Mouse (Mus musculus) Muller cell, postnatal 12 days (primary cell): ENCODE measurements around the gene Des.

Experiments
- DNase-seq: peaks from one replicate; pipeline ENCODE4 v3.0.0-alpha.2; 2015; ENCODE audit errors: inconsistent ontology term

Des gene

DNA sequence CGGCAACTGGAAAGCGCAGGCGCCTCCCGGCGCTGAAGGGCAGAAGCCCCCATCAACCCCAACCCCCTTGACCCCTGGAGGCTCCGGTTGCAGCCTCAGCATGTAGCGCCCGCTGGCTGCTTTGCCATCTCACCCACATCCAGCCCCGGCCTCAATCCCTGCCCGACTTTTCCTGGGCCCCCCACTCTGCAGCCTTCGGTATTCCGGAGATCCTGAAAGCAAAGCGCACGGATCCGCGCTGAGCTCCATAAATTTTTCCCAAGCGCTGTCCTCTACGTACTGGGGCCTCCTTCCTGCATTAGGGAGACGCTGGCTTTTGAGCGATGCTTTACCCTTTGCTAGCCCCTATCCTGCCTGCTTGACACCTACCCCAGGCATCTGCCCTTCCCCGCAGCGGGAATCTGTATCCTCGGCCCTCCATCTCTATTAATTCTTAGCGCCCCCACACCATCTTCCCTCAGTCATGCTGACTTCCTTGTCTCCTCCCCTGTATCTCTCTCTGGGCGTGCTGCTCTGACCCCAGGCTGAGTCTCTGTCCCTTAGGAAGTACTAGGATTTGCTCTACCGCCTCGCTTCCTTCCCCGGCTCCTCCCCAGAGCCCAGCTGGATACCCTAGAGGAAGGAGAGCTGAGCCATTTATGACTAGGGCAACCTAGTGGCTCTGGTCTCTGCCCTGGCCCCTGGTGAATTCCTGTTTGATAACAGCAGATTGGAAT lies 22.4 kb downstream of the Des start:
- DNase-seq, result peak; percentile 56

DNA sequence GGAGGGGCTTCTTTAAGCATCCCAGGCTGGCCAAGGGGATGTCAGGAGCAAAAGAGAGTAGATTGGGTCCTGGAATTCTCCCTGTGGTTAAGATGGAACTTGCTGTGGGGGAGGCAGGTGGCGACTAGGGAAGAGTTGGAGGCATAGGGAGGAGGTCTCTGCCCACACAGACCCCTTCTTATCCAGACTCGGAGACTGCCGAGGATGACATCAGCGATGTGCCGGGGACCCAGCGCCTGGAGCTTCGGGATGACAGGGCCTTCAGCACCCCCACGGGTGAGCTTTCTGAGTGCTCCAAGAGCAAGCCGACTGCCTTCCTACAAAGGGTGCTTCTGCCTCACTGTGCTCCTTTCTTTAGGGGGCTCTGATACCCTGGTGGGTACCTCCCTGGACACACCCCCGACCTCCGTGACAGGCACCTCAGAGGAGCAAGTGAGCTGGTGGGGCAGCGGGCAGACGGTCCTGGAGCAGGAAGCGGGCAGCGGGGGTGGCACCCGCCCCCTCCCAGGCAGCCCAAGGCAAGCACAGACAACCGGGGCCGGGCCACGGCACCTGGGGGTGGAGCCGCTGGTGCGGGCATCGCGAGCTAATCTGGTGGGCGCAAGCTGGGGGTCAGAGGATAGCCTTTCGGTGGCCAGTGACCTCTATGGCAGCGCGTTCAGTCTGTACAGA lies 24.5 kb downstream of the Des start:
- no peak for DNase-seq

DNA sequence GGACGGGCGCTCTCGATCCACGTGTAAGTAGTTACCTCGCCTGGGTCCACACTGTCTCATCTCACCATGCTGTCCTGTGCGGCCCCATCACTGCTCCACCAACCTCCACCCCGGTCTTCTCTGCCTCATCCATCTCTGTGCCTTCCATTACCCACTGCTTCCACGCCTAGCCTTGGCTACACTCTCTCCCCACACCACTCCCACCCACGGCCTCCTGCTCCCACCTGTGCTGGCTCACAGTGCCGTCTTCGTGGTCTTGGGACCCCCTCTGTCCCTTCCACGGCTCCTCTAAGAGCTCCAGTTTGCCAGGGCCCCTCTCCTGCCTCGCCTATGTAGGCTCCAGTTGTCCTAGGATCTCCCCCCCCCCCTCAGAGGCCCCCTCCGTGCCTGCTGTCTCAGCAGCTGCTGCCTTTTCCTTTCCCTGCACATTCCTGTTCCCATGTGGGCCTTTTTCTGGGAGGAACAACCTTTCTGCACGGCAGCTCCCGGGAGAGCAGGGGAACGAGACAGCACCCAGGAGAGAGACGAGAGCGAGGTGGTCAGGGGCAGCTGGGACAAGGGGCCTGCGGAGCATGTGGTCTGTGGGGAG lies 25.1 kb downstream of the Des start:
- DNase-seq, result no peak

DNA sequence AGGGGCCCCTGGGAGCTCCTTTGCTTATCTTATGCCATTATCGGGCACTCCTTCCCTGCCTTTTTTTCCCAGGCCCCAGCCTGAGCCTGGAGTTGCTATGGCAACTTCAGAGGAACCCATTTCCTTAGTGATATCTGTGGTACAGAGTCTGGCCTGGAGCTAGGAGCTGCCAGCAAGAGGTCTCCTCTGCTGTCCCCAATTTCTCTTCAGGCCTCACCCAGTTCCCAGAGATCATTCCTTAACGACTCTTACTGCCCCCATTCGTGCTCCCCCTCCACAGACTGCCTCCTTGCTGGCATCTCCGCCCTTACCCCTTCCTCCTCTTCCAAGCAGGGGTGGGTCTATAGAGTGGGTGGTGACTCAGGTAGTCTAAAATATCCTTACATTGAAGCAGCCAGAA lies 26.0 kb downstream of the Des start:
- DNase-seq, result no peak

DNA sequence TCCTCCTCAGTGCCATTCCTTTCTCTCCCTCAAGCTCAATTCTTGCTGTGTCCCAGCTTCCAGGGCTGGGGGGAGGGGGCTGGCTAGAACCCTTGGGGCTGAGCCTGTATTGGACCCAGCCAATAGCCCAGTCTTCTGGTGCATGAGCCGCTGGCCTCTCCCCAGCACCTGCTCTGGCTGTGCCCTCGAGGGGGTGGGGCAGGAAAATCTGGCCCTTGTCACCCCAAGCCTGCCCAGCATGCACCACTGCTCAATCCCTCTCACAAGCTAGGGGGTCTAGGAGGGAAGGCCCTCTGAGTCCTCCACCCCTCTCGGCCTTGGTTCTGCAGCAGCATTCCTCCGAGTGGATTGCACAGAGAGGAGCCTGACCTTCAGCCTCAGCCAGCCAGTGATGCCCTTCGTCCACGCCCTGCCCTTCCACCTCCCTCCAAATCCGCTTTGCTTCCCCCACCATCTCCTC lies 27.4 kb downstream of the Des start:
- DNase-seq, result no peak

DNA sequence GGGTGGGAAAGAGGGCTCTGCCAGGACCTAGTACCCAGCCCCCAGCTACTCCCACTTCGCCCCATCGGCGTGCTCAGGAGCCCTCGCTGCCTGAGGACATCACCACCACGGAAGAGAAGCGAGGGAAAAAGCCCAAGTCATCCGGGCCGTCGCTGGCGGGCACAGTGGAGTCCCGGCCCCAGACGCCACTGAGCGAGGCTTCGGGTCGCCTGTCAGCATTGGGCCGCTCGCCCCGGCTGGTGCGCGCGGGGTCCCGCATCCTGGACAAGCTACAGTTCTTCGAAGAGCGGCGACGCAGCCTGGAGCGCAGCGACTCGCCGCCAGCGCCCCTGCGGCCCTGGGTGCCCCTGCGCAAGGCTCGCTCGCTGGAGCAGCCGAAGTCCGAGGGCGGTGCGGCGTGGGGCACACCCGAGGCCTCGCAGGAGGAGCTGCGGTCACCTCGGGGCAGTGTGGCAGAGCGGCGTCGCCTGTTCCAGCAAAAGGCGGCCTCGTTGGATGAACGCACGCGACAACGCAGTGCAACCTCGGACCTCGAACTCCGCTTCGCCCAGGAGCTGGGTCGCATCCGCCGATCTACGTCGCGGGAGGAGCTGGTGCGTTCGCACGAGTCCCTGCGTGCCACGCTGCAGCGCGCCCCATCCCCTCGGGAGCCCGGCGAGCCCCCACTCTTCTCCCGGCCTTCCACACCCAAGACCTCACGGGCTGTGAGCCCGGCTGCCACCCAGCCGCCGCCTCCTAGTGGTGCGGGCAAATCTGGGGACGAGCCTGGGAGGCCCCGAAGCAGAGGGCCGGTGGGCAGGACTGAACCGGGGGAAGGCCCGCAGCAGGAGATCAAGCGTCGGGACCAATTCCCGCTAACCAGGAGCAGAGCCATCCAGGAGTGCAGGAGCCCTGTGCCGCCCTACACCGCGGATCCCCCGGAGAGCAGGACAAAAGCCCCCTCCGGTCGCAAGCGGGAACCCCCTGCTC lies 28.1 kb downstream of the Des start:
- DNase-seq, result no peak

DNA sequence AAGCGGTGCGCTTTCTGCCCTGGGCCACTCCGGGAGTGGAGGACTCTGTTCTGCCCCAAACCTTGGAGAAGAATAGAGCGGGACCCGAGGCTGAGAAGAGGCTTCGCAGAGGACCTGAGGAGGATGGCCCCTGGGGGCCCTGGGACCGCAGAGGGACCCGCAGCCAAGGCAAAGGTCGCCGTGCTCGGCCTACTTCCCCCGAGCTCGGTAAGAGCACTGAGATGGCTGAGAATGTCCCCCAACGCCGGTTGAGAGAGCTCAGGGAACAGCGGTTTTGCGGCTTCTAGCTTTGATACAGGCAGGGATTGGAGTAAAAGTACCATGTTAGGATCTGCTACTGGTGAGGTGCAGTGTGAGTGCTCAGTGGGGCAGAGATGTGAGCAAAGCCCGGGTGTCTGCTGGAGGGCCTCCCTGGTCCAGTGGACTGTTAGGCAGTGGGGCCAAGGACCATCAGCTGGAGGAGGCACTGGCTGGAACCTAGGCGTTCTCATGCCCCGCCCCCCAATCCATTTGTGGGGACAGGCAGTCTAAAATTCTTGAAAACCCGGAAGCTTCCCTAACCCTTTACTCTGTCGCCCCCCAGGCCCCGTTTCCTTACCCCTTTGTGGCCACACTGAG lies 28.9 kb downstream of the Des start:
- DNase-seq, result no peak

DNA sequence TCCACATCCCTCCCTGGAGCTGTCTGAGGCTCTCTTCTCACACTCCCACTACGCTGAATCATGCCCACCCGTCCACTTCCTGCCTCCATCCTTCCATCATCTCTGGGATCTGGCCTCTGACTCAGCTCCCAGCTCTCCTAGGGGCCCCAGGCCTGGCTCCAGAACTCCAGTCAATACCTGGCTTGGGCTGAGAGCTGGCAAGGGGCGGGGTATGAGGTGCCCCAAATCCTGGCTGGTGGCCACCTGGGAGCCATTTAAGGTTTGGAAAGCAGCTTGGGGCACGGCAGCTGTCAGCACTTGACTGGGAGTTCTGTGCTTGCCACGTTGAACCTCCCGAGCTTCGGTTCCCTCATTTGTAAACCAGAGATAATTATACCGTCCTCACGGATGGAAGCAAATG lies 33.0 kb downstream of the Des start:
- DNase-seq, result peak; percentile 85

DNA sequence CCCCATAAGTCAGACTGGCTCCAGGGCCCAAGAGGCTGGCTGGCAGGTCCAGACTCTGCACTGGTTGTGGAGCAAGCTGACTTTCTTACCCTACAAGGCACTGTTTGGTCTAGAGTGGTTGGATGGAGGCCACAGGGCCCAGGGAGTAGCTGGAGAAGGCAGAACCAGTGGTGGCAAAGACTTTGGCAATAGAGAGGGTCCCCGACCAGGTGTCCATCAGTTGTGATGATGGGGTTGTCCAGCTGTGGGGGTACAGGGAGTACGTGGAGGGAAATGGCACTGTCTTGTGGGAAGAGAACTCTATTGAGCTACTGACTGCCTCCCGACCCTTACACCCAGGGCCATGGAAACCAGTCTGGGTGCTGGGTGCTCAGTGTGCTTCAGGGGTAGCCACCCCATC lies 33.7 kb downstream of the Des start:
- no peak for DNase-seq

DNA sequence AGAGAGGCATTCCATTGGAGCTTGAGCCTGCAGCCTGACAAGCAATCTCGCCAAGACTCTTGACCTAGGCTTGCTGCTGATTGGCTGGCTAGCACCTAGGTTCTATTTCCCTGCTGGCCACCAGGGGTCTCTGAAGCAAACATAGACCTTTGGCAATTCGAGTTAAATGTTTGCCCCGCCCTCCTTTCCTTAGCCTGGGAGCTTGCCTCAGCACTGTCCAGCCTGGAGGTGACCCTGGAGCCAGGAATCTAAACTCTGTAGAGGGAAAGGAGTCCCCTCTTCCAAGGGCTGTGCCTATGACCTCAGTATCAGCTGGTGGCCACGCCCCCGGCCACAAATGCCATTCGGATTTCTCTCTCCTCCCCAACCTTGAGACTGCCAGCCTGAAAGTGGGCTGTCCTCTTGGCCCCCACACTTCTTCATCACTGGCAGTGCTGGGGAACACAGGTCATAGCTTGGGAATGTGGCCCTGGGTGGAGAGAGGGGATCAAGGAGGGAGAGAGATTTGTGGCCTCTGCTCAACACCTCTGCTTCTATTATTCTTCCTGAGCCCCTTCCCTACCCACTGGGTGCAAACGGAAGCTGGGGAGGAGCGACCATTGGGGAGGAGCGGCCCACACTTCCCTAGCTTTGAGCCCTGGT lies 38.8 kb downstream of the Des start:
- peak; percentile 85 for DNase-seq

DNA sequence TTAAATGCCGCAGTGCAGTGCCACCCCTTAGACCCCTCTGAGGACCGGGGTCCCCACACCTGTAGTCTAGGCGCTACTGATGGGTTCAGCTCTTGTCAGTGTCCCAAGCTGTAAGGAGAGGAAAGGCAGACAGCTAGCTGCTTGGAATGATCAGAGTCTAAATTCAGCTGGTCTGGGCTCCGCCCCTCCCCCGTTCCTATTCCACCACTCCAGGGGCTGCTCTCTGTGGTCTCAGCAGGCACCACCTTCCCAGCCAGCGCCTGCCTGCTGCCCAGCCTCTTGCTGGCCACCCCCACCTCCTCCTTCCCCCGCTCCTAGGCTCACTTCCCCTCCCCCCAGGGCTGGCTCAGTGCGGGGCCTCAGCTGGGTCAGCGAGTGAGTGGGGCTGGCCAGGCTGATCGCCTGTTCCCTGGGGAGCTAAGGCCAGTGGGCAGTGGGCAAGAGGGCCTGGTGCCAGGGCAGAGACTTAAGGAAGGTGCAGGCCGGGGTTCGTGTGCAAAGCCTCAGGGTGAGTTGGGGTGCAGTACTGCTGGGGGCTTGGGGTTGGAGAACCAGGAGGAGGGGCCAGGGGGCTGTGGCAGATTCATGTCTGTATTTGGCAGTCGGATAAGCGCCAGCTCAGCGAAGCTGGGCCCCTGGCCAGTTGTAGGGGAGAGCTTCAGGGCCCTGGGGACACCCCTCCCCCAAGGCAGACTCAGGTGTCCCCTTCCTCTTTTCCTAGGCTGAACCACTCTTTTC lies 39.8 kb downstream of the Des start:
- peak; percentile 94 for DNase-seq

DNA sequence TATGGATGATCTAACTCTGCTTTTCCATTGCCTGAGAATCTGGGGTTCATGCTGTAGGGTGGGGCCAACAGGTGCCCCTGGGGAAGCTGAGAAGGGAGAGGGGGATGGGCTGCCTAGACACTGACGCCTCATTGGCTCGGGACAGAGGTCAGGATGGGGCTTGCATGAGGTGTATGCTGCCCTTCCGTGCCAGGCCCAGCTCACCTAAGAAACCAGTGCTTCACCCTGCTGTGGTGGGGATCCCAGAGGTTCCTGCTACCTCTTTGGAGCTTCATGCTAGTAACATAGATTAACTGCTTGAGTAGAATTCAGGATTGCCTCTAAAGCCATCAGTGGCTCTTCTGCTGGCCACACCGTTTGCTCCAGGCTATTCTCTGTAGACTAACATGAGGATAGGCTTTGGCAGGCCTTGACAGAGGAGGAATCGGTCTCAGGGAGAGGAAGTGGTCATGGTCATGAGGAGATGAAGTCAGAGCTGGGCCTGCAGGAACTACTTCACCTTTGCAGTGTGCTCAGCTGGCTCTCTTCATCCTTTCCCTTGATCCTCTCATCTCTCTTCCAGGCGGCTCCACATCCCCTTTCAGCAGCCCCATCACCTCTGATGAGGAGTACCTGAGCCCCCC lies 40.5 kb downstream of the Des start:
- DNase-seq, result no peak

DNA sequence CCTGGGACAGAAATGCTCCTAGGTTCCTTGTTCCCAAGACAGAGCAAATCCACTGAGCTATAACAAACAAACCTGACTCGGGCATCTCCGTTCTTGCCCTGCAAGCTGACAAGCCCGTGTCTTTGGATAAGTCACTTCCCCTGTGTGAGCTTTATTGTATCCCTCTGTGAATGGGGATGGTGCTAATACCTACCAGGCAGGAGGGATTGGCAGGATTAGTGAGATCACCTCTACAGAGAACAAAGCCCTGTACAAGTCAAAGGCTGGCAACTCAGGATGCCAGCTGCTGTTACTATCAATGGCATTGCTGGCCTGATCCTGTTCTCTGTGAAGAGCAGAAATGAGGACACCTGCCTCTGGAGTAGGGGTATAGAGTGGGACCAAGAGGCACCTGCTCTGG lies 45.4 kb downstream of the Des start:
- no peak for DNase-seq

DNA sequence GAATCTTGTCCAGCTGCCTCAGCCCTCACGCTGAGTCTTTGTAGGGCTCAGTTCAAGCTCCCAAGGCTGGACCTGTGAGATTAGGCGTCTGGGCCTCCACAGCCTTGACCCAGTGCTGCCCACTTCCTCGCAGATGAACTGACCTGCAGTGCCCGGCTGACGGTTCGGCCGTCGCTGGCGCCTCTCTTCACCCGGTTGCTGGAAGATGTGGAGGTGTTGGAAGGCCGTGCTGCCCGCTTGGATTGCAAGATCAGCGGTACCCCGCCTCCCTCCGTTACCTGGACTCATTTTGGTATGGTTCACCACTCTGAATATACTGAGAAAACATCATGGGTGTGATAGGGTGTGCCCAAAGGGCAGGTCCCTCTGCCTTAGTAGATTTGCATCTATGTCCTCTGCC lies 46.0 kb downstream of the Des start:
- no peak for DNase-seq

DNA sequence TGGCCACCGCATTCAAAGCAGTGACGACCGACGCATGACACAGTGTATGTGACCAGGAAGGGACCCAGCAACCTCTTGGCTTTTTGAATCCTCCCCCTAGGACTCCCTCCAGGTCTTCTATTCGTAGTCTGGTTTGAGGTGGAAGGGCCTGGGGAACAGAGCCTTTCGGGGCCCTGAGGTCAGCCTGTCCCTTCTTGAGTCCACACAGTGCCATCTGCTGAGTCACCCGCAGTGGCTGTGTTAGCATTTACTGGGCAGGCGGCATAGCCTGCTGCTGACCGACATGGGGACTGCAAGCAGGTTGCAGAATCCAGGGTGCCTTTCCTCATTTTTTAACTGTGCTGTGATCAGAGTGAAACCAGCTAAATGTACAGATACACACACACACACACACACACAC lies 46.9 kb downstream of the Des start:
- DNase-seq, result no peak

DNA sequence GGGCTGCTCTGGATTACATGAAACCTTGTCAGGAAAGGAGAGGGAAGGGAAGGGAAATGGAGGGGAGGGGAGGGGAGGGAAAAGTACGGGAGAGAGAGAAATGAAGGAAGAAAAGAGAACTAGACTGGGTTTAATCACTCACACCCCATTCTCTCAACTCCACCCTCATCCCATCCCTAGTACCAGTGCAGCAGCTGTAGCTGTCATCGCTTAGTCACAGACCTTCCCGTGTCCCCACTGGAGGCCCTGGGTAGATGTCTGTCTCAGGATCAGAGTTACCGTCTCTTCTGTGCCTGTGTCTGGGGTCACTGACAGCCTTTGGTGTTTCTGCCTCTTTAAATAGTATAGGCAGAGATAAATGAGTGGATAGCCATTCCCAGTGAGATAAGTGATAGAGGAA lies 48.1 kb downstream of the Des start:
- DNase-seq, result no peak

DNA sequence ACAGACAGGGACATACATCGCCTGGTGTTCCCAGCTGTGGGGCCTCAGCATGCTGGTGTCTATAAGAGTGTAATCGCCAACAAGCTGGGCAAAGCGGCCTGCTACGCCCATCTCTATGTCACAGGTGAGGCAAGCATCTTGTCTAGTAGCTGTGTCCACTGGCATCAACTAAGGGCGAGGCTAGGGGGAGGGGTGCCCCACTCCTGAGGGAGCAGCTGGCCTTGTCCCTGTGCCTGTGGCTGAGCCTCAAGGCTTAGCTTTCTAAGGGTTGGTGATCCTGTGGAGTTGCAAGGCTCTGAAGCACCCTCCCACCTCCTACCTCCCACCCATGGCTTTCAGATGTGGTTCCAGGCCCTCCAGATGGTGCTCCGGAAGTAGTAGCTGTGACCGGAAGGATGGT lies 49.8 kb downstream of the Des start:
- DNase-seq, result no peak

DNA sequence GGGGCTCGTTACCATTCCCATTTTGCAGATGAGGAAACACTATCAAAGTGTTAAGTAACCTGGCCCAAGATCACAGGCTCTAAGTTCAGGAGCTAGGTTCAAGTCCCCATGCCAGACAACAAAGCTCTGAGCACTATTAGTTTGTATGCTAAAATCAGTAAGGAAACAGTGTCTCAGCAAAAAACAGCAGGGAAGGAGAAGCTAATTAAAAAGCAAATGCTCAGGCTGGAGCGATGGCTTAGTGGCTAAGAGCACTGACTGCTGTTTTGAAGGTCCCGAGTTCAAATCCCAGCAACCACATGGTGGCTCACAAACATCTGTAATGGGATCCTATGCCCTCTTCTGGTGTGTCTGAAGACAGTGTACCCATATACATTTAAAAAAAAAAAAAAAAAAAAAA lies 52.1 kb downstream of the Des start:
- DNase-seq, result no peak

DNA sequence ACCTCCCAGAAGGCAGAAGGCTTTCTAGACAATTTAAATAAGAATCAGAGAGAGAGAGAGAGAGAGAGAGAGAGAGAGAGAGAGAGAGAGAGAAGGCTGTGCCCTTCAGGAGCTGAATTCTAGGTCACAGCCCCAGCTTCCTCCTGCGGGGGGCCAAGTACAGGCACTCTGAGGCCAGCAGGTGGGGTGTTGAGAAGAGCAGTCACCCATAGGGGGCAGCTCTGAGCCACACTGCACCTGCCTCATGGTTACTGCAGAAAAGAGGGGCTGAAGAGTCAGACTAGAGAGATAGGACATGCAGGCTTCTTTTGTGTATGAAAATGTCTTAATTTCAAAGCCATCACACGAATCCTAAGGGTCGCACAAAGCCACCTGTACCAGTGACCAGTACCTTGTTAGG lies 53.6 kb downstream of the Des start:
- DNase-seq, result no peak
